30 mouse cellular contexts compared by ENCODE assay signal in the genomic region with DNA sequence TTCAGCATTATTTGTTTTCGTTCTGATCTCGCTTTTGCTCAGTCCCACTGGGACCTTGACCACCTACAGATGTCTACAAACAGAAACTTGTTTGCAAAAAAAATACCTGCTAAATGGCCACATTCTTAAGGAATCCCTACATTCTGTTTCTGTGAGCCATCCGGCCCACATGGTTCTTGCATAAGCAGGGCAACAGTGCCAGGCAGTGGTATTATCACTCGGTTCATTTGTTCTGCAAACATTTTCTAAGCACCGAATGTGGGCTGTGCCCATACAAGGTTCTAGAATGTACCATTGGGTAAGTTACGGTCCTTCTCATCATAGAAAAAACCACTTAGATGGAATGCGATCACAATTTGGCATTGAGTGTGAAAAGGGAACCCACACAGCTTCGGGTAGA.
DNase-seq lines count a peak whose midpoint lies in the region; TF ChIP-seq lines count a peak whose summit lies in the region.
"Had no signal": no experiment of that assay in that cellular context is flagged by ENCODE, and none has a peak within 500 bp of the region (broad histone marks: within the 10 kb centered on the region; RNA-seq: fewer than 3 reads in every experiment).

No protein-coding gene starts in this region.

- TF ChIP-seq CTCF in layer of hippocampus, adult 2 months (conservative IDR thresholded peaks at IDR 0.05), result no peak

- H3K4me3 ChIP-seq in layer of hippocampus, adult 2 months, result no peak overlapping the region
- H3K4me3 ChIP-seq: embryonic facial prominence, embryonic 10.5 days; embryonic facial prominence, embryonic 15.5 days; forebrain, embryonic 12.5 days; hindbrain, embryonic 10.5 days; hindbrain, embryonic 15.5 days; liver, embryonic 12.5 days; midbrain, embryonic 10.5 days; midbrain, embryonic 15.5 days; neural tube, embryonic 15.5 days; stomach, embryonic 15.5 days had no signal

- peak overlapping the region; percentile 39; the same call in 1 of the 2 replicates for H3K27ac ChIP-seq in layer of hippocampus, adult 2 months
- H3K27ac ChIP-seq: embryonic facial prominence, embryonic 10.5 days; embryonic facial prominence, embryonic 15.5 days; forebrain, embryonic 12.5 days; hindbrain, embryonic 10.5 days; hindbrain, embryonic 15.5 days; liver, embryonic 12.5 days; midbrain, embryonic 10.5 days; midbrain, embryonic 15.5 days; neural tube, embryonic 15.5 days; stomach, embryonic 15.5 days had no signal

- intact Hi-C loops in left cerebral cortex, postnatal 36 days (cut with DNase I), result no loop called here
- intact Hi-C loops in left cerebral cortex, postnatal 14 days (cut with DNase I), result no loop called here

- no peak for DNase-seq in layer of hippocampus, adult 2 months (ENCODE audit: low spot score in 2 of 2)
- DNase-seq in layer of hippocampus, adult 9-10 months (ENCODE audit: low spot score), result no peak
- peak; percentile 45 to 46 for DNase-seq in left cerebral cortex, postnatal 36 days (ENCODE audit: low spot score in 2 of 2)
- DNase-seq in left cerebral cortex, postnatal 14 days (ENCODE audit: low spot score in 2 of 2), result no peak
- DNase-seq in right cerebral cortex, postnatal 36 days (ENCODE audit: low spot score in 2 of 2), result peak; percentile 30 to 54
- no peak for DNase-seq in right cerebral cortex, postnatal 4 days
- no peak for DNase-seq in adrenal gland, adult 2 months
- DNase-seq: adrenal gland, postnatal 25 days; cerebellum, adult 8-10 months; cerebellum, postnatal 25 days; forebrain, postnatal 0 days; gastrocnemius, postnatal 14 days; heart, postnatal 14 days; kidney, adult 11 months; kidney, postnatal 14 days; liver, postnatal 0 days; lung, postnatal 10 days; retina, postnatal 1 day; thymus, adult 18-20 months; thymus, postnatal 36 days had no signal

Comparison
In these comparisons a context has a peak if more than half of its experiments do, and no peak if none do; other contexts are left out.
1. DNase-seq: peak in left cerebral cortex, postnatal 36 days (2 of 2) and right cerebral cortex, postnatal 36 days (2 of 2); none in layer of hippocampus, adult 2 months (0 of 2), layer of hippocampus, adult 9-10 months (single experiment), left cerebral cortex, postnatal 14 days (0 of 2), right cerebral cortex, postnatal 4 days (single experiment) and adrenal gland, adult 2 months (single experiment).